Mouse (Mus musculus): ENCODE results near the gene Sgo2a. TPM values are rescaled to one million over a fixed set of nuclear protein-coding genes. Genes with fewer than 3 reads are reported as not detected.

The Sgo2a gene
- polyA plus RNA-seq (2011; ENCODE audit: insufficient read depth, insufficient read length, low read depth, missing spikeins): 88.7 and 99.4 TPM in 2 replicates

DNA sequence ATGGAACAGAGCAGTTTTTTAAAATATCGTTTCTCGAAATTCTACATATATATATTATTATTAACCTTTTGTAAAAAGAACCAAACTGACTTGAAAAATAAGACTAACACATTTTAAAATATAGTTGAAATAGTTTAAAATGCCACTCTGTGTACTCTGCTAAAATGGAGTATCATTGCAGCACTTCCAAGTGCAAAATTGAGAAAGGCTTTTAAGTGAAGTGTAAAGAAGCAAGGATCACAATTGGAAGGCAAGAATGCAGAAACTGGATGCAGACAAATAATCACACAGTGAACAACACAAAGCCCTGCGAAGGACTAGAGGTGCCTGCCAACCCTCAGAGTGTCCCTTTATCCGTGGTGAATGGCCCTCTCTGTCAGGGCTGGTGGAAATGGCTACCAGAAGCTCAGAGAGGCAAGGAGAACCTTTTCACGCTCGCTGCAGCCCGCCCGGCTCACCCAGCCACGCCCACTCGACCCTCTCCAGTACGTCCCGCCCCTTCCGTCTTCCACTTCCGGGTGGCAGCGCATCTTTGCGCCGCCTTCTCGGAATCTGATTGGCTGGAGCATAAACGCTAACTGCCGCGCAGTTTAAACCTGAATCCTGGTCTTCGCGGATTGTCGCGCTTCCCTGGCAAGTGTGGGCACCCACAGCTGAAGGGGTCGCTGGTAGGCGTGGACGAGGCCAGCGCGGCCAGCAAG is at the start of gene Sgo2a:
Gene Sgo2a, plus strand, starts transcription at position 540 of the 701 bp plus-strand sequence.
- no peaks in the 10 kb centered on the region for H3K27me3 ChIP-seq (ENCODE audit: control insufficient read depth, insufficient read depth, low read length, poor library complexity, severe bottlenecking)
- peak within 1 kb of the TSS; percentile 86 for H3K9ac ChIP-seq (ENCODE audit: low read depth, poor library complexity, severe bottlenecking)
- TF ChIP-seq EP300 (IDR thresholded peaks at IDR 0.05; ENCODE audit: insufficient read depth, low read depth, low read length) (0 out of 2 replicates have a peak, but pooled peaks have one; percentile 26), CTCF (IDR thresholded peaks at IDR 0.05; ENCODE audit: low read depth, low read length) (no peak), POLR2A (IDR thresholded peaks at IDR 0.05; ENCODE audit: insufficient read depth, low read length) (peak; percentile 86)
- no peaks in the 10 kb centered on the region for H3K9me3 ChIP-seq (replicated peaks; ENCODE audit: control insufficient read depth, insufficient read depth, low read length, poor library complexity, severe bottlenecking)
- H3K4me3 ChIP-seq (ENCODE audit: low read depth, low read length): peak within 1 kb of the TSS; percentile 97
- H3K4me1 ChIP-seq (ENCODE audit: control insufficient read depth, insufficient read depth, low read length): no peaks in the 10 kb centered on the region
- H3K36me3 ChIP-seq (ENCODE audit: control insufficient read depth, insufficient read depth, low read length, poor library complexity, severe bottlenecking): peaks cover 7% of the 10 kb centered on the region
- peak within 1 kb of the TSS; percentile 53; the same call in 1 of the 2 replicates for H3K27ac ChIP-seq (ENCODE audit: insufficient read depth, low read length)

DNA sequence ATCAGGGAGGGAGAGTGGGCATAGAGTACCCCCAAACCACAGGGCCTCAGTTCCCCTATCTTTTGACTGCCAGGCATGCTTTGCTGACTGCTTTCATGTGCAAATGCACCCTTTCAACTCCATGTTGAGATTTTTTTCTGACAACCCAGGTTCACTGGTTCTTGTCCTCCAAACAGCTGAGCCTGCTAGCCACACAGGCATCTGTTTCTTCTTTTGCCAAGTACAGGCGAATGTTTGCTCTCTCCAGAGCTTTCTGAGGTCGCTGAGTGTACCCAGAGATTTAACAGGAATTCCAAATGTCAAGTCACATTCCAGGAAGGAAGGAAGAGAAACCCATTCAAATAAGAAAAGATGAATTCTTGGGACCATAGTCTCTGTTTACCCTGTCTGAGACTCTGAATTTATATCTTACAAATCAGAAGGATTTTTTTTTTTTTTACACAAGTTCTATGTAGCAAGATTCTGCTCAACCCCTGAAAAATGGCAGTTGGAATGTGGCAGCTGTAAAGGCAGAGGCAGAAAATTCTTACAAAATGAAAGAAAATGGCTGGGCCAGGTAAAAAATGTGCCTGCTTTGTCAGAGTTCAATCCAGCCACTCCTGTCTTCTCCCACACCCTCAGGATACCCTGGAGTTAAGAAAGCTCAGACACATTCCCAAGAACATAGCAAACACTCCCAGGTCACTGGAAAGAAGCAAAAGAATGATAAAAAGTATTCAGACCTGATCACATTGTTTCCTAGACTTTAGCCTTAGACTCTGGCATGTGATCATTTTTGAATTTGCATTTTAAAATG is 48.0 kb upstream of the Sgo2a start:
- no peaks in the 10 kb centered on the region for H3K9me3 ChIP-seq (replicated peaks; ENCODE audit: control insufficient read depth, insufficient read depth, low read length, poor library complexity, severe bottlenecking)
- TF ChIP-seq CTCF (IDR thresholded peaks at IDR 0.05; ENCODE audit: low read depth, low read length): no peak
- TF ChIP-seq EP300 (IDR thresholded peaks at IDR 0.05; ENCODE audit: insufficient read depth, low read depth, low read length): no peak
- TF ChIP-seq POLR2A (IDR thresholded peaks at IDR 0.05; ENCODE audit: insufficient read depth, low read length): no peak
- no peak overlapping the region for H3K27ac ChIP-seq (ENCODE audit: insufficient read depth, low read length)
- no peak overlapping the region for H3K9ac ChIP-seq (ENCODE audit: low read depth, poor library complexity, severe bottlenecking)
- no peaks in the 10 kb centered on the region for H3K4me1 ChIP-seq (ENCODE audit: control insufficient read depth, insufficient read depth, low read length)
- no peaks in the 10 kb centered on the region for H3K27me3 ChIP-seq (ENCODE audit: control insufficient read depth, insufficient read depth, low read length, poor library complexity, severe bottlenecking)
- no peaks in the 10 kb centered on the region for H3K36me3 ChIP-seq (ENCODE audit: control insufficient read depth, insufficient read depth, low read length, poor library complexity, severe bottlenecking)
- H3K4me3 ChIP-seq (ENCODE audit: low read depth, low read length): no peak overlapping the region

DNA sequence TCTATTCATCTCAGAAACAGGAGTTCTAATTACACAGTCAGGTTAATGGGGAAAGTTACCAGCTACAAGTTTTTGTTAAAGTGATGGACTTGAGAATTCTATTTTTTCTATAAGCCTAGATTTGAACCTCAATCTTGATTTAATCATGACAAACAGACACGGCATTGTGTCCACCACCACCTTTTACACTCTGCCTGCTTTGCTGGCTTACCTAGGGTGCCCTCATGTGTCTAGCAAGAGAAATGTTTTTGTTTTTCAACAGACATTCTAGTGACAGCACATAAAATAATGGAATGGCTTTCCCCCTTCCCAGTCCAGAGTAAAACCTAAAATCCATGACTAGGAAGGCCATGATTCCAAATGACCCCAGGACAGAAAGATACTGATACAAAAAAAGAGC is 46.6 kb upstream of the Sgo2a start:
- no peak for TF ChIP-seq POLR2A (IDR thresholded peaks at IDR 0.05; ENCODE audit: insufficient read depth, low read length)
- TF ChIP-seq CTCF (IDR thresholded peaks at IDR 0.05; ENCODE audit: low read depth, low read length): no peak
- TF ChIP-seq EP300 (IDR thresholded peaks at IDR 0.05; ENCODE audit: insufficient read depth, low read depth, low read length): no peak
- Histone ChIP-seq H3K9ac (ENCODE audit: low read depth, poor library complexity, severe bottlenecking) (no peak overlapping the region), H3K27me3 (ENCODE audit: control insufficient read depth, insufficient read depth, low read length, poor library complexity, severe bottlenecking) (no peaks in the 10 kb centered on the region), H3K4me3 (ENCODE audit: low read depth, low read length) (no peak overlapping the region), H3K36me3 (ENCODE audit: control insufficient read depth, insufficient read depth, low read length, poor library complexity, severe bottlenecking) (no peaks in the 10 kb centered on the region), H3K4me1 (ENCODE audit: control insufficient read depth, insufficient read depth, low read length) (no peaks in the 10 kb centered on the region), H3K27ac (ENCODE audit: insufficient read depth, low read length) (no peak overlapping the region), H3K9me3 (replicated peaks; ENCODE audit: control insufficient read depth, insufficient read depth, low read length, poor library complexity, severe bottlenecking) (no peaks in the 10 kb centered on the region)

GRCm38 (mm10) chr1:57949716-57950115 is 46.1 kb upstream of the Sgo2a start:
- H3K9ac ChIP-seq (ENCODE audit: low read depth, poor library complexity, severe bottlenecking): no peak overlapping the region
- TF ChIP-seq POLR2A (IDR thresholded peaks at IDR 0.05; ENCODE audit: insufficient read depth, low read length): no peak
- no peak for TF ChIP-seq EP300 (IDR thresholded peaks at IDR 0.05; ENCODE audit: insufficient read depth, low read depth, low read length)
- no peak for TF ChIP-seq CTCF (IDR thresholded peaks at IDR 0.05; ENCODE audit: low read depth, low read length)
- no peaks in the 10 kb centered on the region for H3K36me3 ChIP-seq (ENCODE audit: control insufficient read depth, insufficient read depth, low read length, poor library complexity, severe bottlenecking)
- H3K4me1 ChIP-seq (ENCODE audit: control insufficient read depth, insufficient read depth, low read length): no peaks in the 10 kb centered on the region
- no peaks in the 10 kb centered on the region for H3K27me3 ChIP-seq (ENCODE audit: control insufficient read depth, insufficient read depth, low read length, poor library complexity, severe bottlenecking)
- H3K4me3 ChIP-seq (ENCODE audit: low read depth, low read length): no peak overlapping the region
- H3K9me3 ChIP-seq (replicated peaks; ENCODE audit: control insufficient read depth, insufficient read depth, low read length, poor library complexity, severe bottlenecking): no peaks in the 10 kb centered on the region
- no peak overlapping the region for H3K27ac ChIP-seq (ENCODE audit: insufficient read depth, low read length)

DNA sequence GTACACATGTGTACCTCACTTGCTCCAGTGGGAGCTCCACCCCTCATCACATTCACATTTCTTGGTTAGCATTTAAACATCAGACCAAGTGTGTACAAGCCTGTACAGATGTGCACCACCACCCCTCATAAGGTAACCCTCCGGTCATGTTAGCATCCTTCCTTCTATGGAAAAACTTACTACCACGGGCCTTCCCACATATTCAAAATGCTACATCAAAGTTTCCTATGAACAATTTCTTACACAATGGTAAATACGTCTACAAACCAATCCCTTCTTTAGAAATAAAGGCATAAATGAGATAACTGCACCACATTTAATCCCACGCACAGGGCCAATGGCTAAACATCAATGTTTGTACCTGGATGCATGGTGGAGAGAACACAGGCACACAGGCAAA is 43.3 kb upstream of the Sgo2a start:
- Histone ChIP-seq H3K9me3 (replicated peaks; ENCODE audit: control insufficient read depth, insufficient read depth, low read length, poor library complexity, severe bottlenecking) (no peaks in the 10 kb centered on the region), H3K4me1 (ENCODE audit: control insufficient read depth, insufficient read depth, low read length) (no peaks in the 10 kb centered on the region), H3K36me3 (ENCODE audit: control insufficient read depth, insufficient read depth, low read length, poor library complexity, severe bottlenecking) (peaks cover 4% of the 10 kb centered on the region; the same call in 1 of the 2 replicates), H3K9ac (ENCODE audit: low read depth, poor library complexity, severe bottlenecking) (no peak overlapping the region), H3K27me3 (ENCODE audit: control insufficient read depth, insufficient read depth, low read length, poor library complexity, severe bottlenecking) (no peaks in the 10 kb centered on the region), H3K4me3 (ENCODE audit: low read depth, low read length) (no peak overlapping the region), H3K27ac (ENCODE audit: insufficient read depth, low read length) (no peak overlapping the region)
- no peak for TF ChIP-seq EP300 (IDR thresholded peaks at IDR 0.05; ENCODE audit: insufficient read depth, low read depth, low read length)
- no peak for TF ChIP-seq POLR2A (IDR thresholded peaks at IDR 0.05; ENCODE audit: insufficient read depth, low read length)
- TF ChIP-seq CTCF (IDR thresholded peaks at IDR 0.05; ENCODE audit: low read depth, low read length): no peak

Data from ES-Bruce4 (cell line).